Mouse (Mus musculus): ENCODE results near the gene Atp8b3. TPM values are rescaled to one million over a fixed set of nuclear protein-coding genes. Genes with fewer than 3 reads are reported as not detected.

The Atp8b3 gene
- polyA plus RNA-seq, 1 experiment from 2014 or later = not detected

GRCm38 (mm10) chr10:80519287-80519686, 19.6 kb downstream of the Atp8b3 start:
- 72% methylated on average over 2 of the region's 2 CpGs for WGBS (ENCODE audit: missing documents)
- Histone ChIP-seq H3K4me3 (ENCODE audit: inconsistent target) (no peak overlapping the region), H3K36me3 (ENCODE audit: inconsistent target) (no peaks in the 10 kb centered on the region), H3K27ac (no peak overlapping the region), H3K79me2 (ENCODE audit: inconsistent target) (no peaks in the 10 kb centered on the region)

- Histone ChIP-seq H3K27ac (no peak overlapping the region), H3K79me2 (ENCODE audit: inconsistent target) (no peaks in the 10 kb centered on the region), H3K36me3 (ENCODE audit: inconsistent target) (no peaks in the 10 kb centered on the region), H3K4me3 (ENCODE audit: inconsistent target) (no peak overlapping the region)
- 17% methylated on average over 19 of the region's 19 CpGs for WGBS (ENCODE audit: missing documents)
Measured at GRCm38 (mm10) chr10:80513739-80514138, 25.2 kb downstream of the Atp8b3 start.

GRCm38 (mm10) chr10:80510273-80510660, 28.7 kb downstream of the Atp8b3 start:
- WGBS (ENCODE audit: missing documents) = 23% methylated on average over 10 of the region's 10 CpGs
- Histone ChIP-seq H3K27ac (no peak overlapping the region), H3K36me3 (ENCODE audit: inconsistent target) (no peaks in the 10 kb centered on the region), H3K79me2 (ENCODE audit: inconsistent target) (no peaks in the 10 kb centered on the region), H3K4me3 (ENCODE audit: inconsistent target) (no peak overlapping the region)

- 9% methylated on average over 20 of the region's 20 CpGs for WGBS (ENCODE audit: missing documents)
Measured at GRCm38 (mm10) chr10:80509412-80510272, 29.3 kb downstream of the Atp8b3 start.

GRCm38 (mm10) chr10:80506222-80506621, 32.7 kb downstream of the Atp8b3 start:
- H3K27ac ChIP-seq = no peak overlapping the region
- WGBS (ENCODE audit: missing documents) = 0% methylated on average over 8 of the region's 11 CpGs
- H3K36me3 ChIP-seq (ENCODE audit: inconsistent target) = no peaks in the 10 kb centered on the region
- no peaks in the 10 kb centered on the region for H3K79me2 ChIP-seq (ENCODE audit: inconsistent target)
- no peak overlapping the region for H3K4me3 ChIP-seq (ENCODE audit: inconsistent target)

More at GRCm38 (mm10) chr10:80509412-80510272, 29.3 kb downstream of the Atp8b3 start:
- peak overlapping the region; percentile 23 for H3K4me3 ChIP-seq (ENCODE audit: inconsistent target)
- H3K36me3 ChIP-seq (ENCODE audit: inconsistent target) = no peaks in the 10 kb centered on the region
- H3K27ac ChIP-seq = no peak overlapping the region
- H3K79me2 ChIP-seq (ENCODE audit: inconsistent target) = no peaks in the 10 kb centered on the region

- Histone ChIP-seq H3K36me3 (ENCODE audit: inconsistent target) (no peaks in the 10 kb centered on the region), H3K27ac (no peak overlapping the region), H3K4me3 (ENCODE audit: inconsistent target) (no peak overlapping the region), H3K79me2 (ENCODE audit: inconsistent target) (no peaks in the 10 kb centered on the region)
- 8% methylated on average over 9 of the region's 9 CpGs for WGBS (ENCODE audit: missing documents)
Measured at GRCm38 (mm10) chr10:80504724-80505123, 34.2 kb downstream of the Atp8b3 start.

- no peak overlapping the region for H3K4me3 ChIP-seq (ENCODE audit: inconsistent target)
- H3K79me2 ChIP-seq (ENCODE audit: inconsistent target) = no peaks in the 10 kb centered on the region
- WGBS (ENCODE audit: missing documents) = 9% methylated on average over 27 of the region's 27 CpGs
- no peak overlapping the region for H3K27ac ChIP-seq
- no peaks in the 10 kb centered on the region for H3K36me3 ChIP-seq (ENCODE audit: inconsistent target)
Measured at GRCm38 (mm10) chr10:80503599-80504220, 35.2 kb downstream of the Atp8b3 start.

- Histone ChIP-seq H3K79me2 (ENCODE audit: inconsistent target) (no peaks in the 10 kb centered on the region), H3K4me3 (ENCODE audit: inconsistent target) (no peak overlapping the region), H3K27ac (no peak overlapping the region), H3K36me3 (ENCODE audit: inconsistent target) (no peaks in the 10 kb centered on the region)
- 12% methylated on average over 21 of the region's 22 CpGs for WGBS (ENCODE audit: missing documents)
Measured at GRCm38 (mm10) chr10:80502819-80503314, 36.1 kb downstream of the Atp8b3 start.

GRCm38 (mm10) chr10:80502291-80502690, 36.6 kb downstream of the Atp8b3 start:
- 0% methylated on average over 7 of the region's 7 CpGs for WGBS (ENCODE audit: missing documents)

GRCm38 (mm10) chr10:80496421-80496820, 42.5 kb downstream of the Atp8b3 start:
- Histone ChIP-seq H3K27ac (no peak overlapping the region), H3K36me3 (ENCODE audit: inconsistent target) (no peaks in the 10 kb centered on the region), H3K4me3 (ENCODE audit: inconsistent target) (no peak overlapping the region), H3K79me2 (ENCODE audit: inconsistent target) (no peaks in the 10 kb centered on the region)
- 2% methylated on average over 18 of the region's 20 CpGs for WGBS (ENCODE audit: missing documents)

More at GRCm38 (mm10) chr10:80502291-80502690, 36.6 kb downstream of the Atp8b3 start:
- H3K36me3 ChIP-seq (ENCODE audit: inconsistent target) = no peaks in the 10 kb centered on the region
- no peak overlapping the region for H3K4me3 ChIP-seq (ENCODE audit: inconsistent target)
- H3K79me2 ChIP-seq (ENCODE audit: inconsistent target) = no peaks in the 10 kb centered on the region
- no peak overlapping the region for H3K27ac ChIP-seq

- 1% methylated on average over 33 of the region's 35 CpGs for WGBS (ENCODE audit: missing documents)
- no peak overlapping the region for H3K4me3 ChIP-seq (ENCODE audit: inconsistent target)
- no peaks in the 10 kb centered on the region for H3K79me2 ChIP-seq (ENCODE audit: inconsistent target)
- no peaks in the 10 kb centered on the region for H3K36me3 ChIP-seq (ENCODE audit: inconsistent target)
- no peak overlapping the region for H3K27ac ChIP-seq
Measured at GRCm38 (mm10) chr10:80495901-80496300, 43.0 kb downstream of the Atp8b3 start.

- H3K79me2 ChIP-seq (ENCODE audit: inconsistent target) = no peaks in the 10 kb centered on the region
- H3K36me3 ChIP-seq (ENCODE audit: inconsistent target) = no peaks in the 10 kb centered on the region
- H3K27ac ChIP-seq = no peak within 1 kb of the TSS
- WGBS (ENCODE audit: missing documents) = under 1% methylated on average over 42 of the region's 42 CpGs
- no peak within 1 kb of the TSS for H3K4me3 ChIP-seq (ENCODE audit: inconsistent target)
Measured at GRCm38 (mm10) chr10:80494732-80495131, 44.2 kb downstream of the Atp8b3 start, which contains the start of gene Onecut3. TSS of gene Onecut3 (plus strand) at chr10:80494835.

- Histone ChIP-seq H3K79me2 (ENCODE audit: inconsistent target) (no peaks in the 10 kb centered on the region), H3K27ac (no peak overlapping the region), H3K36me3 (ENCODE audit: inconsistent target) (no peaks in the 10 kb centered on the region), H3K4me3 (ENCODE audit: inconsistent target) (no peak overlapping the region)
- 4% methylated on average over 22 of the region's 22 CpGs for WGBS (ENCODE audit: missing documents)
Measured at GRCm38 (mm10) chr10:80490051-80490450, 48.9 kb downstream of the Atp8b3 start.

- 79% methylated on average over 7 of the region's 7 CpGs for WGBS (ENCODE audit: missing documents)
- Histone ChIP-seq H3K79me2 (ENCODE audit: inconsistent target) (no peaks in the 10 kb centered on the region), H3K36me3 (ENCODE audit: inconsistent target) (no peaks in the 10 kb centered on the region), H3K4me3 (ENCODE audit: inconsistent target) (no peak overlapping the region), H3K27ac (no peak overlapping the region)
Measured at GRCm38 (mm10) chr10:80486862-80487379, 52.0 kb downstream of the Atp8b3 start.

GRCm38 (mm10) chr10:80481002-80481401, 57.9 kb downstream of the Atp8b3 start:
- Histone ChIP-seq H3K4me3 (ENCODE audit: inconsistent target) (no peak overlapping the region), H3K79me2 (ENCODE audit: inconsistent target) (no peaks in the 10 kb centered on the region), H3K36me3 (ENCODE audit: inconsistent target) (no peaks in the 10 kb centered on the region), H3K27ac (no peak overlapping the region)
- 41% methylated on average over 5 of the region's 5 CpGs for WGBS (ENCODE audit: missing documents)

Measured in macrophage (primary cell).